In genomic region chr16:45724061-45724741, GRCm38 (mm10) we compare ENCODE assay signal across 8 mouse cellular contexts. TPM values are rescaled to one million over a fixed set of nuclear protein-coding genes. Genes with fewer than 3 reads are reported as not detected.
DNase-seq lines count a peak whose midpoint lies in the region; ATAC-seq lines count a peak whose summit lies in the region.

TSS of gene Tagln3 (minus strand) at chr16:45724608.

- H3K4me3 ChIP-seq in liver, embryonic 16.5 days (ENCODE audit: low read depth, low read length) = peak within 1 kb of the TSS; percentile 46

- H3K27me3 ChIP-seq in liver, embryonic 16.5 days (ENCODE audit: control insufficient read depth, insufficient read depth, low read depth, low read length) = peaks cover 14% of the 10 kb centered on the region

- H3K9ac ChIP-seq in liver, embryonic 16.5 days (ENCODE audit: low read depth, low read length) = no peak within 1 kb of the TSS; the same call in 1 of the 2 replicates

- H3K4me1 ChIP-seq in liver, embryonic 16.5 days (ENCODE audit: control insufficient read depth, low read depth, low read length) = no peaks in the 10 kb centered on the region; the same call in 1 of the 2 replicates

- DNase-seq in ovary, postnatal 36 days (ENCODE audit: low spot score) = peak; percentile 27
- DNase-seq in ovary, adult 18-20 months (ENCODE audit: low spot score) = no peak
- peak; percentile 78 to 84 for DNase-seq in cerebellum, postnatal 36 days
- DNase-seq in frontal cortex, postnatal 36 days (ENCODE audit: low spot score in 2 of 2) = peak; percentile 85 to 88
- peak; percentile 69 to 82 for DNase-seq in layer of hippocampus, adult 18-20 months (ENCODE audit: low spot score in 2 of 2)
- DNase-seq in right cerebral cortex, adult 2 months (ENCODE audit: low spot score in 2 of 2) = peak; percentile 81 to 86
- no peak for DNase-seq in urinary bladder, postnatal 36 days (ENCODE audit: low spot score in 2 of 2)

- no peak for ATAC-seq in liver, embryonic 16.5 days (ENCODE audit: low read depth)

- no peak within 1 kb of the TSS for H3K27ac ChIP-seq in liver, embryonic 16.5 days (ENCODE audit: low read length)

- no peaks in the 10 kb centered on the region for H3K36me3 ChIP-seq in liver, embryonic 16.5 days (ENCODE audit: control insufficient read depth, insufficient read depth)

- H3K9me3 ChIP-seq in liver, embryonic 16.5 days (replicated peaks; ENCODE audit: control insufficient read depth, low read length) = no peaks in the 10 kb centered on the region

- H3K4me2 ChIP-seq in liver, embryonic 16.5 days (ENCODE audit: low read depth, low read length) = peak within 1 kb of the TSS; percentile 61

- 6% methylated on average over 30 of the region's 30 CpGs for WGBS in liver, embryonic 16.5 days (ENCODE audit: insufficient replicate concordance)

RNA-seq across cellular contexts. Expression of gene Tagln3, which starts in this region (rescaled TPM):
- total RNA-seq in layer of hippocampus, adult 18-20 months (2021) = 100 to 1,000 TPM; 219 to 242 TPM
- 0.09 and 0.26 TPM in 2 replicates for polyA plus RNA-seq in liver, embryonic 16.5 days (2015; fragmentation: Nextera tagmentation; extraction: Ambion mirVana)

Comparison
In these comparisons a context has a peak if more than half of its experiments do, and no peak if none do; other contexts are left out.
1. DNase-seq: peak in ovary, postnatal 36 days (single experiment), cerebellum, postnatal 36 days (2 of 2), frontal cortex, postnatal 36 days (2 of 2), layer of hippocampus, adult 18-20 months (2 of 2) and right cerebral cortex, adult 2 months (2 of 2); none in ovary, adult 18-20 months (single experiment) and urinary bladder, postnatal 36 days (0 of 2).